Mouse (Mus musculus) forebrain, embryonic 15.5 days (tissue): ENCODE data around the gene Gm10491. TPM values are rescaled to one million over a fixed set of nuclear protein-coding genes. Genes with fewer than 3 reads are reported as not detected.
"Not testable (repeated sequence)": the region's sequence is repeated elsewhere in the genome, so short reads cannot be mapped to it uniquely, and the experiment has no call there.

Experiments used
- ATAC-seq: fragments of 200-750 bp; cut with Nextera tagmentation; replicated peaks from 2 replicates; pipeline ENCODE4 v1.8.0; 2017; ENCODE audit warnings: mild to moderate bottlenecking, moderate TSS enrichment, moderate library complexity
- H3K27ac ChIP-seq: fragments of 300-500 bp; sonication (generic); replicated peaks from 2 replicates; pipeline ENCODE4 v1.5.1; 2015; ENCODE audit warnings: mild to moderate bottlenecking, inconsistent platforms
- H3K27me3 ChIP-seq: fragments of 300-500 bp; sonication (generic); 2 replicates; pipeline ENCODE4 v1.6.1; 2015; ENCODE audit warnings: inconsistent platforms
- H3K36me3 ChIP-seq: fragments of 300-500 bp; sonication (generic); 2 replicates; pipeline ENCODE4 v1.6.1; 2015; ENCODE audit warnings: mild to moderate bottlenecking, inconsistent platforms
- H3K4me1 ChIP-seq: fragments of 300-500 bp; sonication (generic); 2 replicates; pipeline ENCODE4 v1.6.1; 2015; ENCODE audit warnings: inconsistent platforms
- H3K4me2 ChIP-seq: fragments of 300-500 bp; sonication (generic); replicated peaks from 2 replicates; pipeline ENCODE4 v1.6.1; 2015; ENCODE audit warnings: mild to moderate bottlenecking, inconsistent platforms
- H3K4me3 ChIP-seq: fragments of 300-500 bp; sonication (generic); 2 replicates; pipeline ENCODE4 v1.5.1; 2015; ENCODE audit warnings: mild to moderate bottlenecking, inconsistent platforms
- H3K9ac ChIP-seq: fragments of 300-500 bp; sonication (generic); replicated peaks from 2 replicates; pipeline ENCODE4 v1.6.1; 2015; ENCODE audit warnings: mild to moderate bottlenecking, inconsistent platforms
- H3K9me3 ChIP-seq: fragments of 300-500 bp; sonication (generic); 2 replicates; pipeline ENCODE4 v1.6.1; 2016; ENCODE audit warnings: inconsistent platforms
- WGBS: fragments of 180-500 bp; shearing (Covaris S2); methylation state at CpG from one replicate; pipeline ENCODE4 v1.1.7; 2015; ENCODE audit warnings: mixed read lengths; 5-methylcytosine and 5-hydroxymethylcytosine counted together
- polyA plus RNA-seq: library from polyadenylated mRNA; unstranded; fragments of >200 nt; fragmentation: Nextera tagmentation; extraction: Ambion mirVana; gene quantifications from 2 replicates; pipeline ENCODE4 v1.2.1, GENCODE M21; 2015

The Gm10491 gene
- polyA plus RNA-seq, 1 experiment from 2014 or later: not detected

- H3K9me3 ChIP-seq: no peaks in the 10 kb centered on the region
- ATAC-seq: peak; percentile 89
- peak within 1 kb of the TSS; percentile 53 for H3K4me2 ChIP-seq
- peaks cover 16% of the 10 kb centered on the region; the same call in 1 of the 2 replicates for H3K4me1 ChIP-seq
- H3K36me3 ChIP-seq: no peaks in the 10 kb centered on the region
- H3K27me3 ChIP-seq: no peaks in the 10 kb centered on the region
- H3K27ac ChIP-seq: peak within 1 kb of the TSS; percentile 64
- 20% methylated on average over 40 of the region's 40 CpGs for WGBS
- peak within 1 kb of the TSS; percentile 50 for H3K4me3 ChIP-seq
- peak within 1 kb of the TSS; percentile 59 for H3K9ac ChIP-seq
Observed at GRCm38 (mm10) chrX:7919601-7920383, 12.2 kb upstream of the Gm10491 start, which contains the start of gene Pcsk1n. Gene Pcsk1n, plus strand, starts transcription at chrX:7919822.

- H3K9ac ChIP-seq, H3K27ac ChIP-seq, H3K36me3 ChIP-seq, ATAC-seq, H3K9me3 ChIP-seq, H3K4me3 ChIP-seq, H3K4me2 ChIP-seq, H3K27me3 ChIP-seq: not testable (repeated sequence)
- H3K4me1 ChIP-seq: peaks cover 14% of the 10 kb centered on the region; the same call in 1 of the 2 replicates
- 75% methylated on average over 6 of the region's 6 CpGs for WGBS
Observed at GRCm38 (mm10) chrX:7917960-7918359, 10.3 kb upstream of the Gm10491 start.

GRCm38 (mm10) chrX:7915669-7916068 is 8.0 kb upstream of the Gm10491 start:
- not testable (repeated sequence) for H3K4me3 ChIP-seq, H3K27me3 ChIP-seq, H3K4me2 ChIP-seq, H3K9me3 ChIP-seq, H3K9ac ChIP-seq, H3K4me1 ChIP-seq, ATAC-seq, H3K27ac ChIP-seq, H3K36me3 ChIP-seq
- WGBS: 14% methylated on average over 3 of the region's 3 CpGs

GRCm38 (mm10) chrX:7910473-7910872 is 2.8 kb upstream of the Gm10491 start:
- no peak overlapping the region for H3K9ac ChIP-seq
- no peaks in the 10 kb centered on the region for H3K9me3 ChIP-seq
- H3K36me3 ChIP-seq: peaks cover 7% of the 10 kb centered on the region; the same call in 1 of the 2 replicates
- H3K4me1 ChIP-seq: no peaks in the 10 kb centered on the region
- no peak for ATAC-seq
- WGBS: 42% methylated on average over 6 of the region's 6 CpGs
- no peak overlapping the region for H3K4me2 ChIP-seq
- no peak overlapping the region for H3K27ac ChIP-seq
- no peak overlapping the region for H3K4me3 ChIP-seq
- H3K27me3 ChIP-seq: no peaks in the 10 kb centered on the region

GRCm38 (mm10) chrX:7909242-7909641 is 1.6 kb upstream of the Gm10491 start, which contains the start of gene Gm10490:
Gene Gm10490, plus strand, starts transcription at chrX:7909542.
- not testable (repeated sequence) for H3K27me3 ChIP-seq, H3K4me2 ChIP-seq, H3K9ac ChIP-seq, ATAC-seq, H3K9me3 ChIP-seq, H3K4me1 ChIP-seq, H3K36me3 ChIP-seq, H3K27ac ChIP-seq, H3K4me3 ChIP-seq
- 90% methylated on average over 4 of the region's 4 CpGs for WGBS

GRCm38 (mm10) chrX:7904441-7904840 is 3.2 kb downstream of the Gm10491 start:
- Histone ChIP-seq H3K4me1 (0 out of 2 replicates have a peak, but pooled peaks cover 5% of the 10 kb centered on the region), H3K4me2 (no peak overlapping the region), H3K27ac (no peak overlapping the region), H3K27me3 (no peaks in the 10 kb centered on the region), H3K36me3 (peaks cover 7% of the 10 kb centered on the region; the same call in 1 of the 2 replicates), H3K9ac (no peak overlapping the region), H3K9me3 (no peaks in the 10 kb centered on the region), H3K4me3 (no peak overlapping the region)
- 95% methylated on average over 5 of the region's 5 CpGs for WGBS
- ATAC-seq: no peak

- Histone ChIP-seq H3K4me2 (peak within 1 kb of the TSS; percentile 49), H3K27me3 (no peaks in the 10 kb centered on the region), H3K27ac (peak within 1 kb of the TSS; percentile 92), H3K4me3 (peak within 1 kb of the TSS; percentile 67), H3K9me3 (no peaks in the 10 kb centered on the region), H3K4me1 (peaks cover 13% of the 10 kb centered on the region), H3K36me3 (peaks cover 12% of the 10 kb centered on the region; the same call in 1 of the 2 replicates), H3K9ac (peak within 1 kb of the TSS; percentile 64)
- 18% methylated on average over 62 of the region's 62 CpGs for whole genome bisulfite sequencing
- peak; percentile 99 for ATAC-seq
Observed at GRCm38 (mm10) chrX:7898880-7899874, 8.5 kb downstream of the Gm10491 start, which contains the start of the genes Pqbp1 and Timm17b. Gene Pqbp1, minus strand, starts transcription at chrX:7899269. Gene Timm17b, plus strand, starts transcription at chrX:7899357.

- Histone ChIP-seq H3K4me1 (peaks cover 13% of the 10 kb centered on the region), H3K9ac (peak overlapping the region; percentile 64), H3K4me3 (peak overlapping the region; percentile 67), H3K27me3 (no peaks in the 10 kb centered on the region), H3K27ac (peak overlapping the region; percentile 92; the same call in 1 of the 2 replicates), H3K4me2 (peak overlapping the region; percentile 49), H3K36me3 (peaks cover 14% of the 10 kb centered on the region; the same call in 1 of the 2 replicates), H3K9me3 (no peaks in the 10 kb centered on the region)
- no peak for ATAC-seq
- WGBS: 27% methylated on average over 13 of the region's 13 CpGs
Observed at GRCm38 (mm10) chrX:7898211-7898610, 9.4 kb downstream of the Gm10491 start.

GRCm38 (mm10) chrX:7883841-7884567 is 23.6 kb downstream of the Gm10491 start, which contains the start of gene Slc35a2:
Gene Slc35a2, plus strand, starts transcription at chrX:7884028.
- no peaks in the 10 kb centered on the region for H3K9me3 ChIP-seq
- H3K27me3 ChIP-seq: no peaks in the 10 kb centered on the region
- WGBS: 16% methylated on average over 49 of the region's 49 CpGs
- H3K4me2 ChIP-seq: peak within 1 kb of the TSS; percentile 50
- H3K27ac ChIP-seq: peak within 1 kb of the TSS; percentile 86
- H3K4me1 ChIP-seq: peaks cover 18% of the 10 kb centered on the region
- H3K4me3 ChIP-seq: peak within 1 kb of the TSS; percentile 63
- no peaks in the 10 kb centered on the region for H3K36me3 ChIP-seq
- H3K9ac ChIP-seq: peak within 1 kb of the TSS; percentile 48
- ATAC-seq: peak; percentile 83

GRCm38 (mm10) chrX:7879819-7880218 is 27.8 kb downstream of the Gm10491 start:
- WGBS: 14% methylated on average over 11 of the region's 11 CpGs
- peak overlapping the region; percentile 20; the same call in 1 of the 2 replicates for H3K9ac ChIP-seq
- H3K9me3 ChIP-seq: no peaks in the 10 kb centered on the region
- no peaks in the 10 kb centered on the region for H3K36me3 ChIP-seq
- ATAC-seq: peak; percentile 41
- peak overlapping the region; percentile 91 for H3K4me2 ChIP-seq
- no peaks in the 10 kb centered on the region for H3K27me3 ChIP-seq
- H3K4me3 ChIP-seq: peak overlapping the region; percentile 53
- H3K4me1 ChIP-seq: peaks cover 21% of the 10 kb centered on the region
- no peak overlapping the region for H3K27ac ChIP-seq

- Histone ChIP-seq H3K27ac (peak overlapping the region; percentile 56), H3K9ac (peak overlapping the region; percentile 54), H3K36me3 (0 out of 2 replicates have a peak, but pooled peaks cover 1% of the 10 kb centered on the region), H3K4me1 (peaks cover 19% of the 10 kb centered on the region), H3K4me3 (peak overlapping the region; percentile 53), H3K4me2 (peak overlapping the region; percentile 91), H3K27me3 (no peaks in the 10 kb centered on the region), H3K9me3 (no peaks in the 10 kb centered on the region)
- peak; percentile 31; the same call in 1 of the 2 replicates for ATAC-seq
- 24% methylated on average over 21 of the region's 21 CpGs for WGBS
Observed at GRCm38 (mm10) chrX:7878495-7878894, 29.1 kb downstream of the Gm10491 start.
